Mouse (Mus musculus): ENCODE measurements at regions not wholly inside any gene's neighbourhood (a gene's known extent, or its start where the extent isn't known, plus 50 kb on each side); places are given as distances from the start of the nearest gene placed in this dataset.

DNA sequence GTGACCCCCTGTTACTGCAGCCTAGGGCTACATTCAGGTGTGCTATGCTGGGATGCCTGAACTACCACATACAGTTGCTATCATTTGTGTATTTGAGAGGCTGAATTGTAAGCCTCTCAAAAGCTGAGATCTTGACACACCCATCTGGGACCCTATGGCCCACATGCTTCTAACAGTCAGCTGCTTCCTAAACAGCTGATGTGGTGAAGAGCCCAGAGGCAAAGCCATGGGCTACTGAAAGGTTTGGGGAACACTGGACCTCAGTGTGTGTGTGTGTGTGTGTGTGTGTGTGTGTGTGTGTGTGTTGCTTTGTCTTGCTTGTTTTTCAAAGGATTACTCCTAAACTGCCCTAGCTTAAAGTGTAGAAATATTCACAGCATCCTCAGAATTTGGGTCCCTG is 75.0 kb downstream of the Lbh start:
- no peak for DNase-seq

DNA sequence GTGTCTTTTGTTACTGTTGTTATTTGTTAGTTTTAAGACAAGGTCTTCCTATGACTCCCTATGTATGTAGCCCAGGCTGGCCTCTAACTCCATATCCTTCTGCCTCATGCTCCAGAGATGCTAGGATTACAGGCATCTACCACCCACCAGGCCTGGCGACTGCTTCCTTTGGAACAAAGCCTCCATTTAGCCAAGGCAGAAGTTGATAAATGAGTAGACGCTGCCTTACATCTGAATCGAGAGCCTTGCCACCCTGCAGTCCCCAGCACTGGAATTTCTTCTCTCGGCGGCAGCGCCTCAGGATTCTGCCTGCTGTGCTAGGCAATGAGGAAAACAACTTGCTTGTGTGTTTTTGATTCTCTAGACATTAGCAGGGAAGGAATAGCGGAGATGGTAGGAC is 75.5 kb downstream of the Lbh start:
- no peak for DNase-seq

DNA sequence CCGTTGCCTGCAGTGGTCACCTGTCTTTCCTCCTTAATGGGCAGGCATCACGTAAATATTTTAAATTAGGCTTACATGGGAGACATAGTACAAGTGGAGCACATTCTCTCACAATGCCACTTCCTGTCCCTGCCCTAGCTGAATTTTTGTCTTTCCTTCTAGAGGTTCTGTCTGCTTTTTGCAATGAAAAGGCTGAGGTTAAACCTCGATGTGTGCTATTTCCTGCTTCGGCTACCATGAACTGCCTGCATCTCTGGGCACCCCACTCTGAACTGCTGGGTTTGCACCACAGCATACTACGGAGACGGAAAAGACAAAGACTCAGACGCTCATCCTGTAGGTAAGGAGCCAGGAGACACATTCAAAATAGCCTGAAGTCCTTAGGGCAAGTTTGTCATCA is 78.4 kb downstream of the Lbh start:
- DNase-seq, result no peak

DNA sequence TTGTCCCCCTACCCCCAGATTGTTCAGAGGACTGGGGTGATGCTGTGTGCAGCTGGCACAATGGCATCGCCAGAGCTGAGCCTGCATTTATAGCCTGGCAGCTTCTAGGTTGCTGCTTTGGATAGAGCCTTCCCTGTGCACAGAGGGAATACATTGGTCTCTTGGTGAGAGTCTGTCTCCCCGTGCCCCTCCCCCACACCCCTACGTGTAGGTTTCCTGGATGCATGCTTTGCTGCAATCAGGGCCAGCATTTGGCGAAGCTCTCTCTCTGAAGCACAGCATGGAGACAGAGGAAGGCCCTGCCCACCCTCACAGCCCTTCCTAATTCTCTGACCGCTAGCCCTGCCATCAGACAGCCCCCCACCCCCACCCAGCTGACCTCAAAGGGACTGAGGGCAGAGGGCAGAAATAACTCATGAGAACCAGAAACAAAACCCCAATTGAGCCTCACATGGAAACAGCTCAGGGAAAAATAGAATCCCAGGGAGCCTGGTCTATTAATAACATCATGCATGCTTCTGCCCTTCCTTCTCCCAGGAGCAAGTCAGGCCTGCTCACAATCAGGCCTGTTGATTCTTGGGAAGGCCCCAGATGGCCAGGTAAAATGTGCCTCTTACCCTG is 79.3 kb downstream of the Lbh start:
- DNase-seq, result peak; percentile 92

DNA sequence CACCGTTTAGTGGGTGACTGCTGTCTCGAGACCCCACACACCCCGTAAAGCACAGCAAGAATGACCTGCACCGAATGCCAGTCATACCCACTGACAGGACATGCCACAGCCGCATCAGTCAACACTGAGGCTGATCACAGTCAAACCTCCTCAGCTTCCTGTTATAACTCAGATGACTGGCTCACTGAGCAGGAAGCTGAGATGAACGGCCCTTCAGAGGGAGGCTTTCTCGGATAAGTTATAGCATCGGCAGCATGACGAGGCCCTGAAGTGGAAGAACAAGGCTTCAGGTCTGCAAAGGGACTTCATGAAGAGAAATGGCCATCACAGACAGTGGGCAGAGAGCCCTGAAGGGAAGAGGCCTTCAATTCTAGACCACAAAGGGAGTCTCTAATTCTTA is 87.0 kb downstream of the Lbh start:
- peak; percentile 86 for DNase-seq

DNA sequence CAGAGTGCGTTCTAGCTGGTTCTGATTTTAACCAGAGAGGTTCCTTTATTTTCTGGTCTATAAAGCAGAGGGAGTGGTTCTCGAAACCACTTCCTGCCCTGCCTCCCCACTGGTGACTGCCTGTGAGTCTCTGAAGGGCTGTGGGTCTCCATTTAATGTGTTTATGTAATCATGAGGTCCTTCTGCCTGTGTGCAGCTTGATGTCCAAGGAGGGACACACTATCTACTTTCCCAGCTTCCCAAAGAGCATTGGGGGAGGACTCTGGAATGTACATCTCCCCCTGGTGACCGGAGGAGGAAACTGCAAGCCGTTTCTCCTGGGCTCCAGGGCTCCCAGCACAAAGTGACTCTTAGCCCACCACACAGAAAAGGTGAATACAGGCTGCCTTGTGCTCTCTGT is 90.8 kb downstream of the Lbh start:
- DNase-seq, result peak; percentile 94

DNA sequence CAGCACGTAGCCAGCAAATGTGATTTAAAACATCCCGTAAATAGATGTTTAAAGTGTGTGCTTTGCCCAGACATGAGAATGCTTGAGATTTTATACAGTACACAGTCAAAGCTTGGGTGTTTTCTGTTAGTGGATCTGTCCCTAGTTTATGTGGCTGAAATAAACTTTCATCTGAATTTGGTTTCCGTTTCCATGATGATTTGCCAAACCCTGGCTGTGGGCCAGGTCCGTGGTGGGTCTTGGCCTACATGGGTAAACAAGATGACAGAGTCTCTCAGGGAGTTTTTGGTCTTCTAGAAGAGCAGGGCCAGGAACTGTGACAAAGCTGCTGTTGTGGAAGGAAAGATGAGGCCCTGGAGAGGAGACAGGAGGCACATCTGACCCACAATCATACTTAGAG is 91.9 kb downstream of the Lbh start:
- DNase-seq, result peak; percentile 95

DNA sequence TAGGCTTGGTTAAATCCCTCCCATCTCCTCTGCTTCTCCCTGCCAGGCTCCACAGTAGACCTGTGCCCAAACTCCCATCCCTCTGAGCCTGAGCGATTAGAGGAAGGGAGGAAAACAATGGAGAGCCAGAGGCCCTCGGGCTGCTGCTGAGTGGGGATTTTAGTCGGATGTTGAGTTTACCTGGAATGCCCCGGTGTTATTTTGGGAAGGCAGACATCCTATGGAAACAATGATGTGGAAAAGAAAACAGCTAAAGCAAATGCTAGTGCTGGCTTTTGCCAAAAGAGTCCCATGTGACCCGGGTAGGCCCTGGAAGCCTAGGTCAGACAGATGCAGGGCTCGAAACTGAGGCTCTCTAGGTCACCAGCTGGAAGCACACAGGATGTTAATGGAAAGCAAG is 94.3 kb downstream of the Lbh start:
- DNase-seq, result peak; percentile 95

DNA sequence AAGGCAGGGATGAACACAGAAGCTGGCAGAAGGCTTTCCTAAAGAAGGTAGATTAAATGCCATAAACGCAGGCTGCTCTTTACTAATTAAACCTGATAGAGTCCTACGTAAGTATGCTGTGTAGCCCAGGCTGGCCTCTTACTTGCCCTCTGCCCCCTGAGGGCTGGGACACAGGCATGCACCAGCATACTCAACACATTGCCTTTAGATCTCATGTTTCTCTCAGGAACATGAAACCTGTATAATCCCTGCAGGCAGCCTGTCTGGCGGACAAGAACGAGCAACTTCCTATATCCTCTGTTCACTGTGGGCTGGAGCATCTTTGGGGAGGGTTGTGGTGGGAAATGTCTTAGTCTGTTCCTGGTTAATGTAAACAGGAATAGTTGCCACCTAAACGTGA is 94.8 kb upstream of the Lclat1 start:
- DNase-seq, result no peak

DNA sequence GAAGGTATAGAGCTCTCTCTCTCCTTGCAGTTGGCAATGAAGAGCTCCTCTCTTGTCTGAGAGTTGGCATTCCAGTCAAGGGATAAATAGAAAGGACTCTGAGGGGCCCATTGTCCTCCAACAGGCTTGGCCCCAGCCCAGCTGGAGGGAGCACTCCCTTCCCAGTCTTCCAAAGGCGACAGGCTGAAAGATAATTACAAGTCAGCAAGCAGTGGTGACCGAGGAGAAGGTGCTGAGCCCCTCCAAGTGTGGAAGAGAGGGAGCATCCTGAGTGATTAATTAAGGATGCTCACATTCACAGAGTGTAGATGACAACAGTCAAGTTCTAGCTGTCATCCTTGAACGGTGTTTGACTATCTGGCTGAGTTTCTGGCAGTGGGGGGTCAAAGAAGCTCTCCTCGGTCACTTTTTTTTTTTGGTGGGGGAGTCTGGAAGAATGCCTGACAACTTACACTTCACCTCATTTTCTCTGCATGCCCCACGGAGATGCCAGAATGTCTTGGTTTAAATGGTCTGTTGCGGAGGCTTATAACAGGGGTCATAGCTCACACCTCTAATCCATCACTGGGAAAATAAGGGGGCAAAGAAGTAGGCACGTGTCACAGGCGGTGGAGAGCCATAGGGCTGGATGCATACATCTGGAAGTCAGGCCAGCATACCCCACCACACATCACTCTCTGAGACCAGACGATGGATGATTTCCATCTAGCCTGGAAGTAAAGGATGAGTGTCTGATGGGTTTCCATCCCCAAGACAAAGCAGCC is 93.5 kb upstream of the Lclat1 start:
- peak; percentile 93 for DNase-seq

DNA sequence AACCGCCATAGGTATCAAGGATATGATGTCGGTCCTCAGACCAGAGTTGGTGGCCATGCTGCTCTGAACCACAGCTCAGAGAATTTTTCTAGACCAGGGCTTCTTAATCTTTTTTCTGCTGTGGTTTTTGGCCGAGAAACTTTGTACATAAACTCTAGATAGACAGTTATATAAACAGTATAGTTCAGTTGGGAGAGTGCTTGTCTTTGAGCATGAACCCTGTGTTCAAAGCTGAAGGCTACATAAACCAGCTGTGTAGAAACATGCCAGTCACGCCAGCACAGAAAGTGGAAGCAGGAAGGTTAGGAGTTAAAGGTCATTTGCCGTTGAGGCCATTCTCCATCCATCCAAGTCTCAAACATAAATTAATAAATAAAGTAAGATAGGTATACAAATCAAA is 90.6 kb upstream of the Lclat1 start:
- DNase-seq, result no peak

DNA sequence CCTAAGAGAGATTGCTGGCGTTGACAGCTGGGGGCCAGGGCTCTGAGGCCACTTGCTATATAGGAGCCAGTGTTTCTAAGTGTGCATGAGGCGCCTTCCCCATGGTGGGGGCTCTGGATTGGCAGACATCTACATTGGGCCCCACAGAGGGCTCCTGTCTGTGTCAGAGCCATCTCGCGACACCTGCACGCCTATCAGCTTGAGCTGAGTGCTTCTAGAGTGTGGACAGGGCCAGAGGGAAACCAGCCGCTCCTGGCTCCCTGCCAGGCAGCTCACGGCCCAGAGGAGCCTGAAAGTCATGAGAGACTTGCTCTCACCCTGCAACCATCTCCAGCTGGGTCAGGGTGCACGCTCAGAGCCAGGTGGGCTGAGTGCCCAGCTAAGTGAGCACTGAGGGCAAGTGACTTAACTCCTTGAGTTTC is 85.1 kb upstream of the Lclat1 start:
- DNase-seq, result peak; percentile 99

DNA sequence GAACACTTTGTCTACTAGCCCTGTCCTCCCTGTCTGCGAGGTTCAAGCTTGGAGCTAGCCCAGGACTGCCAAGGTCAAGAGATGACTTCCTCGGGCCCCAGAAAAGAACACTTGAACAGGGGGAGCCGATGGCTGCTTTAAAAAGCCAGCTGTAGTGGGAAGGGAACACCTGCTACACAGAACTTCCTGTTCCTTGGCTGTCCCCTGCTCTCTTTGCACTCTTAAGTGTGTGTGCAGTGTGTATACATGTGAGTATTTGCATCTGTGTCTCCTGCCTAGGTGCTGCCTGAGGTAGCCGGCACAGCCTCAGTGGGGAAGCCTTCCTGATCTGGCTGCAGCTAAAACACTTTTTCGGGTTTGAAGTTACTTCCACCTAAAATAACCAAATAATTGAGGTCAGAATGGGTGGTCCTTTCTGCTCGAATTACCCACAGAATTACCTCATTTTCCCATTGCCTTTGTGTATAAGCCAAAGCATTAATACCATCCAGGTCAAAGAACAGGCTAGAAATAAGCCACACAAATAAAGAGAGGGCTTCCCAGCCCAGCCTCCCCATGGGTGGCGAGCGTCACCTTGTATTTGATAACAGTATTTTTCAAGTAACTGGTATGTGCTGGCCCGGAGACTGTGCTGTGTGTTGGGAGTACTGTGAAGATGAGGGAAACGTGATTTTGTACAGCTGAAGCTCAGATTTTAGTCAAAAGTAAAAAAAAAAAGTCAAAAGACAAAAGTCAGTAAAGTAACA is 84.2 kb upstream of the Lclat1 start:
- DNase-seq, result peak; percentile 93

DNA sequence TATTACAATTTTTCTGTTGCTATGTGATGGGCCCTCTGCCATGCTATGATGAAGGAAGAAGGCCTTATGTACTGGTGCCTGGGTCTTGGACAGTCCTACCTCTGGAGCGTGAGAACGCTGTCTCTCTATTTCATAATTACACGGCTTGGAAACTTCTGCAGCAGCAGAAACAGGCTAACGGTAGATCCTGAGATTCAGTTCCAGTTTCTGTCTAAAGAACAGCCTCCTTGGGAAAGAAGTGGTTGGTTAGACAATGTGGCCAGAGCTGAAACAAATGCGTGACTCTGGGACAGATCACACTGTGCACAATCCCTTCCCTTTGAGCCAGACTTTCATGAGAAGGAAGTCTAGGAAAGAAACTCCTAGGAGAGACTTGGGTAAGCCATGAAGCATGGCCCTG is 80.7 kb upstream of the Lclat1 start:
- no peak for DNase-seq

DNA sequence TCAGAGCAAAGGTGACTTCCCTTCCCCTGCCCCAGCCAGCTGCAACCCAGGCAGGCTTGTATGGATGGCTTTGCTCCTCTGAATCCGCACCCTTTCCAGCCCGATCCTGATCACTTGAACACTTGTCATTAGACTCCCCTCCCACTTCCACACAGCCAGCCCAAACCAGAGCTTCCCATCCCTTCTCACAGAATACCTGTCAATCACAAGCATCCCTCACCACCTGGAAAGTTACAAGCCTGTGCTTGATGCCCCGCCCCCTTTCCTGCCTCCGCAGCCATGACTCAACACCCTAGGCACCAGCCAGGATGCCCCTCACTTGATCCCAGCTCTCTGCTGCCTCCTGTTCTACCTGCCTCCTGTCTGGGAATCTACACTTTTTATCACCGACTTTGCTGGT is 76.0 kb upstream of the Lclat1 start:
- DNase-seq, result peak; percentile 80

DNA sequence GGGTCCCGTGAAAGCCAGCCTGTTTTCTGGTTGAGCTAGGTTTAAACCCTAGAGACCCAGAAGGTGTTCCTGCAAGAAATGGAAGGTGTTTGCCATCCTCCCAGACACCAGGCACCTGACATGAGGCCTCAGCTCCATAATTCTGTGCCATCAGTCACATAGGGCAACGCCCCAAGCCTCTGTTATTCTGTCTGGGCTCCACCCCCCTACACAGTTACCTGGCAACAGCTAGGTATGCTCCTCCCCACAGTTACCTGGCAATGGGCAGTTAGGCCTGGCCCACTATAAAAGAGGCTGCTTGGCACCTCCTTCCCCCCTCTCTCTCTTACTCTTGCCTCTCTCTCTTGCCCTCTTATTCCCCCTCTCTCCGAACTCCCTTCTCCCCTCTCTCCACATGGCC is 75.5 kb upstream of the Lclat1 start:
- DNase-seq, result peak; percentile 80

DNA sequence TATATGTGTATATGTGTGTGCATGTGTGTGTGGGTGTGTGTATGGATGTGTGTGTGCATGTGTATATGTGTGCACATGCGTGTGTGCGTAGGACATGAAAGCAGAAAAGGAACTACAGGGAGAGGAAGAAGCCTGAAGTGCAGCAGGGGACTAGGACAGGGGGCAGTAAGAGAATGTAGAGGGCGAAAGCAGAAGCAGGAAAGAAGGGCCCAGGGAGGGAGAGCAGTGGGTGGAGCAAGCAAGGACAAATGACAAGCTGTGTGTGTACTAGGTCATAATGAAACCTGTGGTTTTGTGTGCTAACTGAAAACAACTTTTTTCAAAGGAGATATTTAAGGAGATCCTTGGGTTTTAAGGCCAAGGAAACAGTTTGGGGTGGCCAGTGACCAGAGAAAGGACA is 73.4 kb upstream of the Lclat1 start:
- peak; percentile 97 for DNase-seq

DNA sequence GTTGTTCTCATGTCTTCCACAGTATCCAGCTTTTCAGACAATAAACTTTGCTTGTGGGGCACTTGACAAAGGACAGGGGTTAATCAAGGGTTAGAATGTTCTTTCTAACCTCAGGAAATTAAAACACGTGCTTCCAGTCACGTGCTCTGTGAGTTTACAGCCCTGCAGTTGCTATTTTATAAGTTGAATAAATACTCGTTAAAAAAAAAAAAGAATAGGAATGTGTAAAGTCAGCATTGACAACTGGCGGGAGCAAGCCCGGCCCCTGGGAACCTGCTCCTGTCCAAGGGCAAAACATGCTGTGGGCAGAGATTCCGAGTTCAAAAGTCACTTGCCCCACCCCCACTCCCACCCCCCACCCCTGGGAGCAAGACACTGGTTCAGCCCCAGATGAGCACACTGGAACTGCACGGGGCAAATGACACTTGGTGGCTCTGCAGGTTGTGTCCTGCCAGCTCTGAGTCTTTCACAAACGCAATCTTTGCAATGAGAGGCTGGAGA is 72.8 kb upstream of the Lclat1 start:
- peak; percentile 93 for DNase-seq

DNA sequence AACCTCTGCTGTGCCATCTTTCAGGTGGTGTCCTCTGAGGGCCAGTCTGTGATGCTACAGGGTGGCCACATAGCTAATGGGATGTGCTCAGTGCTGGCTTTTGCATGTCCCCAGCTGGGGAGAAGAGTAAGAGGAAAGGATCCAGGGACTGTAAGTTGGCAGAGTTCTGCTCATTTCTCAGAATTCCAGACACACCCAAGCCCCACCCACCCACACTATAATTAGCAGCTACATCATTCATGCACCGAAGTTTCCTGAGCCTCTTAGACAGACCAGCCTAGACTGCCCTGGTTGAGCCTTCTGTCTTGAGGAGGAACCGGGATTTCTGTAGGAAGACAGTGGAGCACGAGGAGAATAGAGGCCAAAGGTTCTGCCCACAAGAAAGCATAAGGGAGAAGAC is 70.9 kb upstream of the Lclat1 start:
- peak; percentile 93 for DNase-seq

DNA sequence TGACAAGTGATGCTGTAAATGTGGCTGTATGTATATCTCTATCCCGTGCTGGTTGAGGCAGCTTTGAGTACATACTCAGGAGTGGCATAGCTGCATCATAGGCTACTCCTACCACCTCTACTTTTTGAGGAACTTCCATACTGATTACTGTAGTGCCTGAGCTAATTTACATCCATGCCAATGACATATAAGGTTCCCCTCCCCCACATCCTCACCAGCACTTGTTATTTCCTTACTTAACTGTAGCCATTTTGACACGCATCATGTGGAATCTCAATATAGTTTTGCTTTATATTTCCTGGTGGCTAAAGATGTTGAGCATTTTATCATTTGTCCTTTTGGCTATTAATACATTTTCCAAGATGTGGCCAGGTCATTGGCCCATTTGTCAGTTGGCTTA is 69.2 kb upstream of the Lclat1 start:
- peak; percentile 19 for DNase-seq

DNA sequence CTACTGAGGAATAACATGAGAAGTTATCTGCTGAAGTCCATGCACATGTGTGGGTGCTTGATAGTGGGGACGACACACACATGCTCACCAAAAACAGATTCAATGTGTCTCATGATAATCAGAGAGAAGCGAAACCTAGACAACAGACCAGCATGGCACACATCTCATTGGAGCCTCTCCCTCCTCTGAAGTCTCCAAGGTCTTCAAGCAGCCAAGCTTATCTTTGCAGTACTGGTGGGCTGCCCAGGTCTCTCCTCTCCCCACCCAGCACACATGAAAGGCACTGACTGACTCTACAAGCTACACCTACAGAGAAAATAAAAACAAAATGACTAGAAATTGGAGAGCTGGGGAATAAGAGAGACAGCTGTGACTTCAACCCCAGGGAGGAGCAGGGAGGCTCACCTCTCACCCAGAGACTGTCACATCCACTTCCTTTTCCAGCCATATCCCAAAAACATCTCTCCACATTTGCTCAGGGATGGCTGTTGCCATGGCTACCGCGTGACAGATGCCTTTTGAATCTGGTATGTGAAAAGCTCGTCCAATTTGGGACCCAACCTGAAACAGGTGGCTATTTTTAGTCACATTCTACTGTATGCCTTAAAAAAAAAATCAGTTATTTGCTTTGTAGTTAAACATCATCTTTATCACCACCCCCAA is 62.7 kb upstream of the Lclat1 start:
- peak; percentile 33 for DNase-seq

DNA sequence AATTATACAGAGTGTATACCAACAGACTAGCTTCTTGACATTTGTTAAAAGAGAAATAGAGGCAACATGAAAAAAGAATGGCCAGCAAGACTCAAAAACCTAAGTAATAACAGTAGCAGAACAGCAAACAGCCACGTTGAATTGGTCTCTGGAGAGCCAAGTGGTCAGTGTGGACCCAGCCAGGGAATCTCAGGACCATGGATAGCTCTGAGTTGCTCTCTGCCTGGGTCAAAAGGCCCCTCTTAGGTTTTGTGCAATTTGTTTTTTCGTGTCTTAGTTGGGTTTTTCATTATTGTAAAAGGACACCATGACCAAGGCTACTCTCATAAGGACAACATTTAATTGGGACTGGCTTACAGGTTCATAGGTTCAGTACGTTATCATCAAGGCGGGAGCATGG is 60.8 kb upstream of the Lclat1 start:
- no peak for DNase-seq

DNA sequence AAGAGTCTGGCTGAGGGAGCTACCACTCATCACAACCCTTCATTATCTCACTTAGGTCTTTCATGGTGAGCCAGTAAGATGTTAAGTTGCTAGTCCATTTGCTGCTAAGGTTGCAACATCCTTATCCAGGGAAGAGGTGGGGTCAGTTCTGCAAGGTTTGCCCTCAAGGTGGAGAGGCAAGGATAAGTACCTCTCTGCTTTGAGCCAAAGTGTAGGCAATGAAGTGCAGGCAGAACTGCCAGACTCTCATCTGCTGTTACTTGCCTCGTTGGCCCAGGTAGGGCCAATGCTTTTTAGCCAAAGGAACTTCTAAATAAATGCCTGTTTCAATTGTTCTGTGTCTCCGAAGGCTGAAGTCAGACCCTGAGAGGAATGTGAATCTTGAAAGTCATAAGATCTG is 59.6 kb upstream of the Lclat1 start:
- no peak for DNase-seq

Measured in heart, adult 11 months (tissue).